Mouse (Mus musculus) forebrain, postnatal 0 days (tissue): Measurements from ENCODE around the gene Bbx. TPM values are rescaled to one million over a fixed set of nuclear protein-coding genes. Genes with fewer than 3 reads are reported as not detected.

Experiments
- ATAC-seq: fragments of 200-750 bp; cut with Nextera tagmentation; 2 replicates; pipeline ENCODE4 v1.8.0; 2017; ENCODE audit warnings: mild to moderate bottlenecking, moderate library complexity
- DNase-seq: peaks from one replicate; pipeline ENCODE4 v3.0.0-alpha.2; 2015
- H3K27ac ChIP-seq: fragments of 300-500 bp; sonication (generic); 2 replicates; pipeline ENCODE4 v1.5.1; 2014; ENCODE audit warnings: low read depth, mild to moderate bottlenecking, antibody characterized with exemption, low read length, moderate library complexity, mixed read lengths
- H3K27me3 ChIP-seq: fragments of 300-500 bp; sonication (generic); 2 replicates; pipeline ENCODE4 v1.6.1; 2014; ENCODE audit warnings: mild to moderate bottlenecking, low read length, mixed read lengths; ENCODE audit not compliant: insufficient read depth
- H3K36me3 ChIP-seq: fragments of 300-500 bp; sonication (generic); 2 replicates; pipeline ENCODE4 v1.6.1; 2014; ENCODE audit warnings: mild to moderate bottlenecking, moderate library complexity; ENCODE audit not compliant: insufficient read depth
- H3K4me1 ChIP-seq: fragments of 300-500 bp; sonication (generic); 2 replicates; pipeline ENCODE4 v1.6.1; 2014; ENCODE audit warnings: antibody characterized with exemption; ENCODE audit not compliant: insufficient read depth
- H3K4me2 ChIP-seq: fragments of 300-500 bp; sonication (generic); 2 replicates; pipeline ENCODE4 v1.6.1; 2014; ENCODE audit warnings: low read depth, mild to moderate bottlenecking, moderate library complexity
- H3K4me3 ChIP-seq: fragments of 300-500 bp; sonication (generic); 2 replicates; pipeline ENCODE4 v1.5.1; 2014; ENCODE audit warnings: low read depth, low read length, mixed read lengths
- H3K9ac ChIP-seq: fragments of 300-500 bp; sonication (generic); 2 replicates; pipeline ENCODE4 v1.6.1; 2014; ENCODE audit warnings: mild to moderate bottlenecking
- H3K9me3 ChIP-seq: fragments of 300-500 bp; sonication (generic); 2 replicates; pipeline ENCODE4 v1.6.1; 2016; ENCODE audit warnings: low read length
- CTCF ChIP-seq: sonication (generic); IDR thresholded peaks from 2 replicates; pipeline ENCODE4 v1.5.1; 2016; ENCODE audit warnings: antibody characterized with exemption, control low read depth, low read depth
- WGBS: fragments of 180-500 bp; shearing (Covaris S2); extraction: QIAGEN DNeasy Blood & Tissue Kit; methylation state at CpG from one replicate; pipeline ENCODE4 v1.1.7; 2014; 5-methylcytosine and 5-hydroxymethylcytosine counted together
- polyA plus RNA-seq: library from polyadenylated mRNA; unstranded; fragments of >200 nt; fragmentation: Nextera tagmentation; extraction: Ambion mirVana; gene quantifications from 2 replicates; pipeline ENCODE4 v1.2.1, GENCODE M21; 2015
- total RNA-seq: library from RNA; depleted of rRNA; stranded (reverse); fragments of >200 nt; gene quantifications from 2 replicates; pipeline ENCODE4 v1.2.3, GENCODE M21; 2014

The Bbx gene
- total and polyA plus RNA-seq, 2 experiments from 2014 or later: 11.9 to 13.2 TPM

DNA sequence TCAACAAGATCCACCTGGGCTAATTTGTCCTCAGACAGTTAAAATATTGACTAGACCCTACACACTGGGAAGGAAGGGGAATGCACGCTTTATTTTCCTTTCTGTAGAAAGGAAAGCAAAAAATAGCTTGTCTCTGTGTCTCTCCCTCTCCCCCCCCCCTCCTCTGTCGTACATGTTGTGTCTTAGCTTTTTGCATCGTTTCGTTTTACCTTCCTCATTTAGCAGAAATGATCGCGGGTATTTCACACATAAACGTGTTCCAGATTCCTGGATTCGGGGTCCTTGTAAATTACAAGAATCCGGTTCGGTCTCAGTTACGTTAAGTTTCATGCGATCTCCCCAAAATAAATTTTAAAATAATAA lies 1.7 kb downstream of the Bbx start:
- ATAC-seq: no peak
- no peaks in the 10 kb centered on the region for H3K27me3 ChIP-seq
- peak; percentile 40 for DNase-seq
- no peak for TF ChIP-seq CTCF
- H3K9ac ChIP-seq: peak overlapping the region; percentile 74
- peak overlapping the region; percentile 59 for H3K4me3 ChIP-seq
- no peaks in the 10 kb centered on the region for H3K36me3 ChIP-seq
- H3K4me1 ChIP-seq: 0 out of 2 replicates have a peak, but pooled peaks cover 4% of the 10 kb centered on the region
- WGBS: under 1% methylated on average over 12 of the region's 12 CpGs
- peak overlapping the region; percentile 99 for H3K4me2 ChIP-seq
- H3K27ac ChIP-seq: peak overlapping the region; percentile 70; the same call in 1 of the 2 replicates
- H3K9me3 ChIP-seq: no peaks in the 10 kb centered on the region

DNA sequence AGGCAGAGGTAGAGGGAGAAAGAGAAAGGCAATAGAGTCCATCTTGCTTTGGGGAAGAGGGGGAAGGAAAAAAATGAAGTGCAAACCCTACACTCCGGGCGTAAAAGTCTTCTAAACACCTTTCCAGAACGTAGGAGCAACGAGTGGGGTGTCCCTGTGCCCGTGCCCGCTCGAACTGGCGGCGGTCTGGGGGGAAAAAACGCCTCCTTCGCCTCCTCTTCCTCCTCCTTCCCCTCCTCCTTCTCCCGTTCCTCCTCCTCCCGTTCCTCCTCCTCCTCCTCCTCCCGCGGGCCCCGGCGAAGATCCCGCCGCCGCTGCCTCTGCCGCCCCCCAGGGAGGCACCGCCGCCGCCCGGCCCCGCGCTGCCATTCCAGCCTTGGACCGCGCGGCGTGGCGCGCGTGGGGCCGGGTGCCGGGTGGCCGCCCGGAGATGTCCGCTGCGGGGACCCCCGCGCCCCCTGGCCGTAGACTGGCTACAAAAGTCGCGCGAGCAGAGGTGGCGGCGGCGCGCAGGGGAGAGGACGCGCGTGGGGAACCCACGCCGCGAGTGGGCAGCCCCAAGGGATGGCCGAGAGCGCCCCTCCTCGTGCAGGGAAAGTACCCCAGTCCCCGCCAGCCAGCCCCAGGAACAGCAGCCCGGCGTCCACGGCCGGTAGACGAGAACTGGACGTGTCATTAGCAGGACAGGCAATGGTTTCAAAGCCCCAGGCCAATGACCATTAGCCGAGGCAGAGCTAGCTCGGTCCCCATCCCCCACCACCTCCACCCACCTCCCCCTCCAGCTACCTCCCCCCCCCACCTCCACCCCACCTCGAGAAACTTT lies 2.3 kb downstream of the Bbx start:
- Histone ChIP-seq H3K9ac (peak overlapping the region; percentile 74), H3K4me3 (peak overlapping the region; percentile 59), H3K27ac (no peak overlapping the region), H3K9me3 (no peaks in the 10 kb centered on the region), H3K4me2 (peak overlapping the region; percentile 99), H3K27me3 (no peaks in the 10 kb centered on the region), H3K4me1 (0 out of 2 replicates have a peak, but pooled peaks cover 4% of the 10 kb centered on the region), H3K36me3 (no peaks in the 10 kb centered on the region)
- no peak; the same call in none of the 2 replicates for TF ChIP-seq CTCF
- peak; percentile 1; the same call in 1 of the 2 replicates for ATAC-seq
- 7% methylated on average over 64 of the region's 69 CpGs for WGBS
- peak; percentile 26 for DNase-seq

DNA sequence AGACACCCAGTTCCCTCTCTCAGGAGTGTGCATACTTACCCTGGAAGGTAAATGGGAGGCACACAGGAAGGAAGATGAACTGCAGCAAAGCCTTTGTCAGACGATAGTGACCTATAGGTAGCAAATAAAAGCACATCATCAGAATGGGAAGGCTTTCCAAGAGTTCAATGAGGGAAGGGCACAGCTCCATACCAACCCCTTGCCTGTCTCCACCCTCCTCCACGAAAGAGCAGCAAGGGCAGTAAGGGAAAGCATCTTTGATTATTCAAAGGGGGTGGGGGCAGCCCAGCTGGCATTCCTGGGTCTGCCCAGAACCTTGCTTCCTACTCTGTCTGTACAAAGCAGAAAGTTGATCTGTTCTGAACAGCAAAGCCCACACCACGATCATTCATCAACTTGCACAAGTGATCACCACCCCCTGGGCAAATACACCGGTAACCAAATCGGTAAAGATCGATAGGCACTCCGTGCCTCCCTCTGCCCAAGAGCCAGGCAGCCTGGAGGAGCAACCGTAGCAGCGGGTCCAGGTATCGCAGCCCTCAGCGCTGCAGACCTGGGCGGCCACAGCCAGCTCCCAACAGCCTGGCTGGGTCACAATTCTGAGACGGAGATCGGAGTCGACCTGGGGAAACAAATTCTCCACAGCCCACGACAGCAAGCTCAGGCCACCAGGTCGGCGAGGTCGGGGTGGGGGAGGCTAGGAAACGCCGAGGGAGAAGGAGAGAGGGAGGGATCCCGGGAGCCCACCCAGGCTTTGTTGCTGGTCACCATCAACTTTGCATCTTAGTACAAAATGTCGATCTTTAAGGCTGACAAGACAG lies 3.1 kb downstream of the Bbx start:
- WGBS: 5% methylated on average over 23 of the region's 23 CpGs
- no peaks in the 10 kb centered on the region for H3K27me3 ChIP-seq
- peak overlapping the region; percentile 59 for H3K4me3 ChIP-seq
- 0 out of 2 replicates have a peak, but pooled peaks cover 4% of the 10 kb centered on the region for H3K4me1 ChIP-seq
- H3K9ac ChIP-seq: peak overlapping the region; percentile 74
- ATAC-seq: no peak
- peak; percentile 35 for DNase-seq
- H3K27ac ChIP-seq: no peak overlapping the region
- H3K36me3 ChIP-seq: no peaks in the 10 kb centered on the region
- H3K9me3 ChIP-seq: no peaks in the 10 kb centered on the region
- peak overlapping the region; percentile 99 for H3K4me2 ChIP-seq
- no peak for TF ChIP-seq CTCF

DNA sequence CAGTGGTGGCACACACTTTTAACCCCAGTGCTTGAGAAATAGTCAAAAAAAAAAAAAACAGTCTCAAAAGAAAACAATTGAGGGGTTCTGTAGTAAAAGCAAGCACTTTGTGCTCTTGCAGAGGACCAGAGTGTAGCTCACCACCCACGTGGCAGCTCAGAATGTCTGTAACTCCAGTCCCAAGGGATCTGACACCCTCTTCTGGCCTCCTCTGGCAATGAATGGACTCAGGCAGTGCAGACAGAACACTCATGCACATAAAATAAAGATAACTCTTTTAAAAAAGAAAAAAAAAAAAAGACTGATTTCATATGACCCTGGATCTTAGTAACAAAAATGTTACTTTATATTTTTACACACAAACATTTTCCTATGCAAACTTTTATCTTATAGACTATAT lies 12.1 kb downstream of the Bbx start:
- H3K36me3 ChIP-seq: no peaks in the 10 kb centered on the region
- ATAC-seq: no peak

DNA sequence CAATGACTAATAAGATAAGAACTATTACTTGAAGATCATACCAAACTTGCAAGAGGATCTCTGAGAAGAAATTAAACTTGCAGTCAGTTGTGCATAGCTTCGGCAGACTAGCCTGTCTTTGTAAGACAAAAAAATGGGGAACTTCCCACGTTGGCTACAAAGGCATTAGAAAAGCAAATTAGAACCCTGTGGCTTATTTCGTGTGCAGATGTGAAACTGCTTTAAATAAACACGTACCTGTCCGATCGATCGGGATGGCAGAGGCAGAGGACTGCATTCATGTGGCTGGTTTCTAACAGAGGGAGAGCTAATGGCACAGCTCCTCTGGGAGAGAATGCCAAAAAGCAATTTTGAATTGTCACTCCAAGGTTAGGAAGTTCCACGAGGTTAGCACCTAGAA lies 16.8 kb downstream of the Bbx start:
- Histone ChIP-seq H3K27ac (no peak overlapping the region), H3K4me3 (no peak overlapping the region), H3K36me3 (no peaks in the 10 kb centered on the region), H3K9me3 (no peaks in the 10 kb centered on the region), H3K4me2 (no peak overlapping the region), H3K4me1 (no peaks in the 10 kb centered on the region), H3K27me3 (no peaks in the 10 kb centered on the region), H3K9ac (no peak overlapping the region)
- DNase-seq: no peak
- ATAC-seq: no peak
- 76% methylated on average over 8 of the region's 8 CpGs for WGBS
- no peak for TF ChIP-seq CTCF

More for the DNA sequence above, 12.1 kb downstream of the Bbx start:
- no peak overlapping the region for H3K27ac ChIP-seq
- 0 out of 2 replicates have a peak, but pooled peaks have one; percentile 13 for TF ChIP-seq CTCF
- H3K4me3 ChIP-seq: no peak overlapping the region
- 20% methylated on average over 1 of the region's 1 CpGs for WGBS
- no peaks in the 10 kb centered on the region for H3K9me3 ChIP-seq
- no peaks in the 10 kb centered on the region for H3K27me3 ChIP-seq
- H3K4me1 ChIP-seq: no peaks in the 10 kb centered on the region
- no peak for DNase-seq
- no peak overlapping the region for H3K9ac ChIP-seq
- H3K4me2 ChIP-seq: no peak overlapping the region

DNA sequence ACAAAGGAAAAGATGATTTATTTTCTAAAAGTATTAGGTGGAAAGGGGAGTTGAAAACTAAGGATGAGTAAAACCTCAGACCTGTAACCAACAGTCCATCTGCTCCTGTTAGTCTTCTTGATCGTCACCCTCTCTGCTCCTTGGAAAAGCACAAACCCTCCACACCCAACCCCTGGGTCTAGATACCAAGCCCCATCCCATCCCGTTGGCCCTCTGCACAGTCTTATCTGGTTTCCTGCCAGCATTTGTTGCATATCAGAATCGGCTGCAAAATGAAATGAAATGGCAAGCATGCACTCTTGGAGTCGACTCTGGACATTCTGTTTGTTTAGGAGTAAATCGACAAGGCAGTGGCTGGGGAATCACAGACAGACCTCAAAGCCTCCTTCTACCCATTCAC lies 29.3 kb downstream of the Bbx start:
- no peak overlapping the region for H3K4me2 ChIP-seq
- H3K4me3 ChIP-seq: no peak overlapping the region
- no peaks in the 10 kb centered on the region for H3K27me3 ChIP-seq
- no peak overlapping the region for H3K27ac ChIP-seq
- DNase-seq (no peak), ATAC-seq (no peak)
- 0 out of 2 replicates have a peak, but pooled peaks cover 3% of the 10 kb centered on the region for H3K36me3 ChIP-seq
- H3K4me1 ChIP-seq: no peaks in the 10 kb centered on the region
- TF ChIP-seq CTCF: no peak
- WGBS: 80% methylated on average over 5 of the region's 5 CpGs
- no peaks in the 10 kb centered on the region for H3K9me3 ChIP-seq
- no peak overlapping the region for H3K9ac ChIP-seq
